Mouse (Mus musculus) embryonic fibroblast, embryonic 13.5 days (primary cell): ENCODE measurements at regions not wholly inside any gene's neighbourhood (a gene's known extent, or its start where the extent isn't known, plus 50 kb on each side); places are given as distances from the start of the nearest gene placed in this dataset.

ENCODE experiments used
- H3K27ac ChIP-seq: 2 replicates; pipeline ENCODE4 v1.5.1; 2012; ENCODE audit warnings: low read length, control low read depth, inconsistent platforms; ENCODE audit not compliant: insufficient read depth
- H3K4me1 ChIP-seq: 2 replicates; pipeline ENCODE4 v1.6.1; 2011; ENCODE audit warnings: low read length; ENCODE audit not compliant: control insufficient read depth, insufficient read depth
- H3K4me3 ChIP-seq: 2 replicates; pipeline ENCODE4 v1.5.1; 2011; ENCODE audit warnings: mild to moderate bottlenecking, control low read depth, low read length; ENCODE audit not compliant: insufficient read depth
- CTCF ChIP-seq: IDR thresholded peaks from 2 replicates; pipeline ENCODE4 v1.5.1; 2011; ENCODE audit warnings: mild to moderate bottlenecking, control low read depth, low read length, moderate library complexity, borderline replicate concordance; ENCODE audit not compliant: insufficient read depth
- POLR2A ChIP-seq: IDR thresholded peaks from 2 replicates; pipeline ENCODE4 v1.6.1; 2011; ENCODE audit warnings: low read depth, mild to moderate bottlenecking, control low read depth, low read length, moderate library complexity

- H3K27ac ChIP-seq = no peak overlapping the region
- H3K4me3 ChIP-seq = no peak overlapping the region
- H3K4me1 ChIP-seq = 0 out of 2 replicates have a peak, but pooled peaks cover 3% of the 10 kb centered on the region
- no peak for TF ChIP-seq CTCF
- TF ChIP-seq POLR2A = no peak
These were observed 282.5 kb downstream of the Rps24 start for GRCm38 (mm10) chr14:24769451-24769850.

DNA sequence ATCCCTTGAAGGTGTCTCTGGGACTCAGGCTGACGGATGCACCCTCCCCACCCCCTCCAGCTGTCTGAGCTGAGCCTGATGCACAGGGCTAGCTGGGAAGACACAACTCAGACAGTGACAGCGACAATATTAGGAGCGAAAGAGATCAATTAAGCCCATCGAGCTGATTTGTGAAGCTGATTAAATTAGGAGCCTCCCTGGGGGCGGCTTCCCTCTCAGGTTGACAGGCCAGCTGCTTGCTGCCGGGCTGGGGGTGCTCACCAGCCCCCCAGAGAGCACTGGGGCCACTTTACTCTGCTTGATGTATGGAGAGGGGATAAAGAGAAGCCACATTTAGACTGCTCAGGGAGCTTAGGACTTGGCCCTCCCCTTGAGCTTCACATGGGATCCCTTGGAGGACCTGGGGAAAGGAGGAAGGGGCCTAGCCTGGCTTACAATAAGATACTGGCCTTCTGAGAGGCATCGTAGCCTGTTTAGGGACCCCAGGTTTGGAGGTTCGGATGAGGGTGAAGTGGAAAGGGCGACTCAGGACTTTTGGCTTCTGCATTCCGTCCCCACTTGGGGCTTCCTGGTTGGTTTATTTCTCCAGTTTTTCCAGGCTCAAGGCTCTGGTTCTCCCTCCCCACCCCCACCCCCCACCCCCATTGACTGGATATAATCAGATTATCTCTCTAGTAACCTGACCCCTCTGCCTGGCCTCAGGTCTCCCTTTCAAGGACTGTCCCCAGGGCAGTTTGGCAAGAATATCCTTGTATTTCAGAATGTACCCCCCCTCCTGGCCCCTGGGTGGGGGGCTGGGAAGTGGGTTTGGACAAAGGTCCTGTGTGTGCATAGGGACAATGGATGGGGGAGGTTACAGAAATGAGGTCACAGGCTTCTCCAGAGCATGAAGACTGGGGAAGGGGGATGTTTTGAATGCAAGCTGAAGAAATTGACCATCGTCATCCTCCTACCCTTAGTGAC is 283.4 kb downstream of the Rps24 start:
- TF ChIP-seq POLR2A = no peak
- TF ChIP-seq CTCF = no peak
- H3K4me1 ChIP-seq = 0 out of 2 replicates have a peak, but pooled peaks cover 3% of the 10 kb centered on the region
- H3K4me3 ChIP-seq = no peak overlapping the region
- H3K27ac ChIP-seq = no peak overlapping the region

- TF ChIP-seq CTCF (no peak), POLR2A (no peak)
- H3K27ac ChIP-seq = no peak overlapping the region
- 0 out of 2 replicates have a peak, but pooled peaks cover 3% of the 10 kb centered on the region for H3K4me1 ChIP-seq
These were observed 284.7 kb downstream of the Rps24 start for GRCm38 (mm10) chr14:24771663-24772062.

GRCm38 (mm10) chr14:24772129-24772528 is 285.2 kb downstream of the Rps24 start:
- TF ChIP-seq CTCF (no peak), POLR2A (no peak)
- Histone ChIP-seq H3K27ac (no peak overlapping the region), H3K4me1 (0 out of 2 replicates have a peak, but pooled peaks cover 3% of the 10 kb centered on the region), H3K4me3 (no peak overlapping the region)

More at GRCm38 (mm10) chr14:24771663-24772062, 284.7 kb downstream of the Rps24 start:
- H3K4me3 ChIP-seq = no peak overlapping the region

DNA sequence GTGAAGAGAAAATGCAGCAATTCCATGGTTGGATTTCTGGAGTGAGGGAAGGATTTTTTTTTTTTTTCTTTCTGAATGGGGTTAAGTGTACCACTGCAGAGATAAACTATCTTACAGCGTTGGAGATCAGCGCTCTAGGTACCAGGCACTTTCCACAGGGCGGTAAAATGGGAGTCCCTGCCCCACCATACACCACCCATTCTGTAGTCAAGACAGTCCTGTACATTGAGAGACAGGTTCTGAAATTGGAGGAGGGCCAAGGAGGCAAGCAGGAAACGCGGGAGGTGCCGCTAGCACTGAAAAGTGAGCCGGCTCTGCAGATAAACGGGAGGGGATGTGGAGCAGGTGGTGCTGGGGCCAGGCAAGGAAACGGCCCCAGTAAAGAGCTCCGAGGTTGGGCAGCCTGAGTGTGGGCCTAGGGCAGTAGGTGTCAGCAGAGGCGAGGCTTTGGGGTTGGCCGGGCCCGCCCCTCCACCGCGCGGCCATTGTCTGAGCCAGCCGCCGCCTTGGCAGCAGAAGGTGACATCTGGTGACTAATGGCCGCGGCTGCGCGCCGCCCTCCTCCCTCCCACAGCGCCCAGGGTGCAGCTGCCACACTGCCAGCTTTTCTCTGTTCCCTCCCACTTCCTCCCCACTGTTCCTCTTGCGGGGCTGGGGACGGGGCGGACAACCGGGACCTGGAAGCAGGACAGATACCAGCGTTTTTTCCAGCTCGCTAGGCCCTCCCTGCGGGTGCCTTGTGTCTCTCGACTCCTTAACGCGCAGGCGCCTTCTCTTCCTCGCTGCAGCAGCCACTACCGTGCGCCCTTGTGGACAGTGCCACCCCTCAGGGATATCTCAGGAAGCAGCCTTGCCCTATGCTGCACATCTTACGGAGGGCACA is 292.1 kb downstream of the Rps24 start:
- Histone ChIP-seq H3K4me1 (peaks cover 4% of the 10 kb centered on the region; the same call in 1 of the 2 replicates), H3K4me3 (peak overlapping the region; percentile 7), H3K27ac (peak overlapping the region; percentile 21)
- TF ChIP-seq CTCF (0 out of 2 replicates have a peak, but pooled peaks have one; percentile 25), POLR2A (no peak; the same call in none of the 2 replicates)

- H3K27ac ChIP-seq = no peak overlapping the region
- H3K4me3 ChIP-seq = no peak overlapping the region
- H3K4me1 ChIP-seq = peaks cover 3% of the 10 kb centered on the region; the same call in 1 of the 2 replicates
- TF ChIP-seq CTCF (no peak), POLR2A (no peak)
These were observed 294.7 kb downstream of the Rps24 start for GRCm38 (mm10) chr14:24781674-24782073.

GRCm38 (mm10) chr14:24783889-24784288 is 297.0 kb downstream of the Rps24 start:
- Histone ChIP-seq H3K27ac (no peak overlapping the region), H3K4me1 (peaks cover 3% of the 10 kb centered on the region; the same call in 1 of the 2 replicates), H3K4me3 (no peak overlapping the region)
- no peak for TF ChIP-seq CTCF
- TF ChIP-seq POLR2A = no peak

GRCm38 (mm10) chr14:24785452-24785851 is 298.5 kb downstream of the Rps24 start:
- no peak overlapping the region for H3K4me3 ChIP-seq
- H3K4me1 ChIP-seq = no peaks in the 10 kb centered on the region
- no peak overlapping the region for H3K27ac ChIP-seq
- no peak for TF ChIP-seq POLR2A
- TF ChIP-seq CTCF = no peak

DNA sequence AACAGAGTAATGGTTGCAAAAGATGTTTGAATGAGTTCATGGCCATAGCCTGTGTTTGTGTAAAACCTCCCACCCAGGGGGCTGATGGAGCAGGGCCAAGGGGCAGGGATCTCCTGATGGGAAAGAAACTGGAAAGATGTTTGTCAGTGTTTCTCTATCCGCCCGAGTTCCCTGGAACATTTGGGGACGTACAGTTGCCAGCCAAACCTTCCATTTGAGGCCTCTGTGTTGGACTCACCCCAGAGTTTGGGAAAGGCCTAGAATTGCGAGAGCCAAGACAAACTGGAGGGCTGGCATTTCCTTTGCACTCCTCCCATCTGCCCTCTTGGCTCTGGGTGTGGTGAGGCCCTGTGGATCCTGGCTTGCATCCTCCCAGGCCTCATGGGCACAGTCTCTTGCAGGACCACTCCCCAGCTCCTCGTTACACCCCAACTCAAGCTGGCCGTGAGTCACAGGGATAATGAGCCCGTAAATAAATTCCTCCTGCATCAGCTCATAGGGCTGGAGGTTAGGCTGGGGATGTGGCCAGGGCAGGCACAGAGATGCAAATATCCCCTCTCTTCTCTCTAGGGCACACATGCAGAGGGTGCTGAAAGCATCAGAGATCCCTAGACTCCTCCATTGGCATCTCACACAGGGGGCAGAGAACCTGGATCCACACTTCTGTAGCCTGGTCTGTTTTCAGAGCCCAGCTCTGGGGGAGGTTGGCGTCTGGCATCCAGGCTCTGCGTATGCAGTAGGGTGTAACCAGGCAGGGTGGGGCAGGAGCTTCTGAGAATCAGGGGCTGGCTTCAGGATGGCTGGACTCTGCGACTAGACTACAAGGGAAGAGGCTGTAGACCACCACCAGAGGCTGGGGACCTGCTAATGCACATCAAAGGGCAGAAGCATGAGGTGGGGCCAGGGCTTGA is 306.7 kb downstream of the Rps24 start:
- no peak overlapping the region for H3K4me3 ChIP-seq
- peak overlapping the region; percentile 65 for H3K27ac ChIP-seq
- peaks cover 12% of the 10 kb centered on the region for H3K4me1 ChIP-seq
- no peak for TF ChIP-seq POLR2A
- no peak for TF ChIP-seq CTCF
